Mouse (Mus musculus): Measurements from ENCODE around the gene Cops2. TPM values are rescaled to one million over a fixed set of nuclear protein-coding genes. Genes with fewer than 3 reads are reported as not detected.

Gene Cops2
- total and polyA plus RNA-seq, 2 experiments from 2014 or later: 53.0 to 53.7 TPM

- Histone ChIP-seq H3K9me3 (ENCODE audit: low read length) (no peaks in the 10 kb centered on the region), H3K9ac (replicated peaks; ENCODE audit: low read length, poor library complexity, severe bottlenecking) (no peak overlapping the region), H3K4me1 (ENCODE audit: insufficient read depth, low read length) (no peaks in the 10 kb centered on the region), H3K27me3 (ENCODE audit: insufficient read depth, low read length) (no peaks in the 10 kb centered on the region), H3K27ac (ENCODE audit: low read depth, low read length) (no peak overlapping the region), H3K36me3 (ENCODE audit: insufficient read depth, low read length) (no peaks in the 10 kb centered on the region), H3K4me3 (ENCODE audit: low read depth, low read length) (no peak overlapping the region), H3K4me2 (ENCODE audit: low read depth, low read length, poor library complexity, severe bottlenecking) (no peak overlapping the region)
- ATAC-seq (ENCODE audit: low FRiP score) (no peak), DNase-seq (ENCODE audit: low spot score) (no peak)
- TF ChIP-seq CTCF (IDR thresholded peaks at IDR 0.05): no peak
- WGBS: 71% methylated on average over 9 of the region's 9 CpGs
These were observed 44.9 kb downstream of the Cops2 start for GRCm38 (mm10) chr2:125813972-125814595.

GRCm38 (mm10) chr2:125811332-125811731 lies 47.6 kb downstream of the Cops2 start:
- H3K27ac ChIP-seq (ENCODE audit: low read depth, low read length): no peak overlapping the region
- ATAC-seq (ENCODE audit: low FRiP score): no peak
- H3K9me3 ChIP-seq (ENCODE audit: low read length): no peaks in the 10 kb centered on the region
- no peaks in the 10 kb centered on the region for H3K4me1 ChIP-seq (ENCODE audit: insufficient read depth, low read length)
- DNase-seq (ENCODE audit: low spot score): no peak
- H3K4me3 ChIP-seq (ENCODE audit: low read depth, low read length): no peak overlapping the region
- WGBS: 75% methylated on average over 2 of the region's 2 CpGs
- no peaks in the 10 kb centered on the region for H3K27me3 ChIP-seq (ENCODE audit: insufficient read depth, low read length)
- no peaks in the 10 kb centered on the region for H3K36me3 ChIP-seq (ENCODE audit: insufficient read depth, low read length)
- H3K4me2 ChIP-seq (ENCODE audit: low read depth, low read length, poor library complexity, severe bottlenecking): no peak overlapping the region
- no peak overlapping the region for H3K9ac ChIP-seq (replicated peaks; ENCODE audit: low read length, poor library complexity, severe bottlenecking)
- no peak for TF ChIP-seq CTCF (IDR thresholded peaks at IDR 0.05)

- WGBS: 46% methylated on average over 7 of the region's 7 CpGs
- Histone ChIP-seq H3K4me1 (ENCODE audit: insufficient read depth, low read length) (no peaks in the 10 kb centered on the region), H3K9ac (replicated peaks; ENCODE audit: low read length, poor library complexity, severe bottlenecking) (no peak overlapping the region), H3K4me2 (ENCODE audit: low read depth, low read length, poor library complexity, severe bottlenecking) (no peak overlapping the region), H3K4me3 (ENCODE audit: low read depth, low read length) (no peak overlapping the region), H3K27ac (ENCODE audit: low read depth, low read length) (no peak overlapping the region), H3K27me3 (ENCODE audit: insufficient read depth, low read length) (no peaks in the 10 kb centered on the region), H3K9me3 (ENCODE audit: low read length) (no peaks in the 10 kb centered on the region), H3K36me3 (ENCODE audit: insufficient read depth, low read length) (no peaks in the 10 kb centered on the region)
- DNase-seq (ENCODE audit: low spot score) (no peak), ATAC-seq (ENCODE audit: low FRiP score) (peak; percentile 16; the same call in 1 of the 2 replicates)
- no peak for TF ChIP-seq CTCF (IDR thresholded peaks at IDR 0.05)
These were observed 49.4 kb downstream of the Cops2 start for GRCm38 (mm10) chr2:125809551-125809950.

GRCm38 (mm10) chr2:125805826-125806225 lies 53.1 kb downstream of the Cops2 start:
- Histone ChIP-seq H3K4me3 (ENCODE audit: low read depth, low read length) (no peak overlapping the region), H3K4me2 (ENCODE audit: low read depth, low read length, poor library complexity, severe bottlenecking) (no peak overlapping the region), H3K36me3 (ENCODE audit: insufficient read depth, low read length) (no peaks in the 10 kb centered on the region), H3K9ac (replicated peaks; ENCODE audit: low read length, poor library complexity, severe bottlenecking) (no peak overlapping the region), H3K27me3 (ENCODE audit: insufficient read depth, low read length) (no peaks in the 10 kb centered on the region), H3K27ac (ENCODE audit: low read depth, low read length) (no peak overlapping the region), H3K4me1 (ENCODE audit: insufficient read depth, low read length) (no peaks in the 10 kb centered on the region), H3K9me3 (ENCODE audit: low read length) (no peaks in the 10 kb centered on the region)
- ATAC-seq (ENCODE audit: low FRiP score) (no peak), DNase-seq (ENCODE audit: low spot score) (no peak)
- TF ChIP-seq CTCF (IDR thresholded peaks at IDR 0.05): no peak
- WGBS: 52% methylated on average over 1 of the region's 1 CpGs

DNA sequence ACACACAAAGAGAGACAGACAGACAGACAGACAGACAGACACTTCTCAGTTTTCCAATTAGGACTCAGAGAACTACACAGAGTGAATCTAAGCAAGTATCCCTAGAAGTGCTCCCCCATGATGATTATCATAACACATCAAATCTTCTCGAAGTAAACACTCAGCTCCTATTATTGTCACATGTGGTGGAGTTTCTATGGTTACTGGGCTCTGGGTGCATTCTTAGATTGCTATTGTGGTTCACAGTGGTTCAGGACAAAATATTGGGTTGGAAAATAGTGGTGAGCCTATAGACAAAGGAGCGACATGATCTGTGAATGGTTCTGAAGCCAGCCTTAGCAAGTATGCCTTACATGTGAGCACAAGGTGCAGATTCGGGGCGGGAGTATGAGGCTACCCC lies 57.0 kb downstream of the Cops2 start:
- WGBS: 64% methylated on average over 4 of the region's 4 CpGs

DNA sequence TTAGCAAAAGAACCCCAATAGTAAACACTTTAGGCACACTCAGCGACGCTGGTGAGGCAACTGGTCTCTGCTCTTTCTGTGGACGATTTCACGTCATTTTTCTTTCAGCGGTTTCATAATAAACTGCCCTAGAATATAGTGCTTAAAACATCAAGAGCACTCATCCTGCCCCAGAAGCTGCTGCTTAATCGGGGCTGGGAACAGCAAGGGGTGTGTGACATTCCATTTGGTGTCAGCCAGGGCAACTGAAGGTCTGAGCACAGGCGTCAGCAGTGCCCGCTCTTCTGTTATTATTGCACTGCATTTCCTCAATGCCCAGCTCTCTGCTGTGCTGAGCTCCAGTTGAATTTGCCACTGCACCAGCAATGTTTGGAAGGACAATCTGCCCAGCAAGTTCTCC lies 57.9 kb downstream of the Cops2 start:
- H3K4me1 ChIP-seq (ENCODE audit: insufficient read depth, low read length): no peaks in the 10 kb centered on the region
- no peaks in the 10 kb centered on the region for H3K36me3 ChIP-seq (ENCODE audit: insufficient read depth, low read length)
- H3K9me3 ChIP-seq (ENCODE audit: low read length): no peaks in the 10 kb centered on the region
- DNase-seq (ENCODE audit: low spot score) (no peak), ATAC-seq (ENCODE audit: low FRiP score) (no peak)
- no peaks in the 10 kb centered on the region for H3K27me3 ChIP-seq (ENCODE audit: insufficient read depth, low read length)
- no peak overlapping the region for H3K4me2 ChIP-seq (ENCODE audit: low read depth, low read length, poor library complexity, severe bottlenecking)
- no peak for TF ChIP-seq CTCF (IDR thresholded peaks at IDR 0.05)
- H3K27ac ChIP-seq (ENCODE audit: low read depth, low read length): no peak overlapping the region
- no peak overlapping the region for H3K4me3 ChIP-seq (ENCODE audit: low read depth, low read length)
- no peak overlapping the region for H3K9ac ChIP-seq (replicated peaks; ENCODE audit: low read length, poor library complexity, severe bottlenecking)
- WGBS: 62% methylated on average over 8 of the region's 8 CpGs

More for the DNA sequence above, 57.0 kb downstream of the Cops2 start:
- DNase-seq (ENCODE audit: low spot score) (peak; percentile 36), ATAC-seq (ENCODE audit: low FRiP score) (no peak)
- Histone ChIP-seq H3K27ac (ENCODE audit: low read depth, low read length) (no peak overlapping the region), H3K36me3 (ENCODE audit: insufficient read depth, low read length) (no peaks in the 10 kb centered on the region), H3K9me3 (ENCODE audit: low read length) (no peaks in the 10 kb centered on the region), H3K9ac (replicated peaks; ENCODE audit: low read length, poor library complexity, severe bottlenecking) (no peak overlapping the region), H3K4me3 (ENCODE audit: low read depth, low read length) (no peak overlapping the region), H3K4me1 (ENCODE audit: insufficient read depth, low read length) (no peaks in the 10 kb centered on the region), H3K27me3 (ENCODE audit: insufficient read depth, low read length) (no peaks in the 10 kb centered on the region), H3K4me2 (ENCODE audit: low read depth, low read length, poor library complexity, severe bottlenecking) (no peak overlapping the region)
- no peak for TF ChIP-seq CTCF (IDR thresholded peaks at IDR 0.05)

Data from midbrain, postnatal 0 days (tissue).